Mouse (Mus musculus) bone marrow, adult 2 months (tissue): ENCODE data around the gene Tsc2.

Source experiments
- CTCF ChIP-seq: fragments of 200-500 bp; IDR thresholded peaks from 2 replicates; pipeline ENCODE4 v1.5.1; 2011; ENCODE audit warnings: low read length, control low read depth; ENCODE audit not compliant: control insufficient read depth, insufficient read depth
- POLR2A ChIP-seq: fragments of 200-500 bp; IDR thresholded peaks from 2 replicates; pipeline ENCODE4 v1.6.1; 2011; ENCODE audit warnings: low read depth, mild to moderate bottlenecking, control low read depth, low read length, borderline replicate concordance; ENCODE audit not compliant: control insufficient read depth

DNA sequence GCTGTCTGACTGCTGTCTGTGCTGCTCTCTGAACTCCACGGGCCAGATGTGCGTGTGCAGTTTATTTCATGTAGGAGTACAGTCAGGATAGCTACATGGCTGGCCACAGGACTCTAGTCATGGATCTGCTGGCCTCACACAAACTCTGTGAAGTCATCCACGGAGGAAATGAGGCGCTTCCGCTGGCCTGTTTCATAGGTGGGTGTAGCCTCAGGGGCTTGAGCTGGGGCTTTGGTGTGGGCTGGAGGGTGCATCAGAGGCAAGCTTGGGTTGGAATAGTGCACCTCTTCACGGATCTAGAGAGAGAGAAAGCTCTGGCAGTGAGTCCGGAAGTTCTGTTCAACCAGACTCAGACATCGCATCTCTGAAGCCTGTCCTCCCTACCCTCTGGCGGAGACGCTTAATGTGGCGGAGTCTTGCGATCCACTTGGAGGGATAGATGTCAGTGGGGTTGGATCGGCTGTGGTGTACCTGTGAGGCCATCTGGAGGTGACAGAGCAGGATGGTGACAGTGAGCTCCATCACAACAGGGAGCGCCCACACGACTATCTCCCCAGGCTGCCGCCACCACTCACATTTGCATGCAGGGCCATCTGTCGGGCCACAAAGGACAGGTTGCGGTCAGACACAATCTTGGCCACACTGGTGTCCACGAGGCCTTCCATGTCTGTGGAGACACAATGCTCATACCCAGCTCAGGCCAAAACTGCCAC is 35.8 kb downstream of the Tsc2 start:
- no peak for TF ChIP-seq CTCF
- no peak for TF ChIP-seq POLR2A
